Mouse (Mus musculus): ENCODE measurements around the gene S100g.

Gene S100g

DNA sequence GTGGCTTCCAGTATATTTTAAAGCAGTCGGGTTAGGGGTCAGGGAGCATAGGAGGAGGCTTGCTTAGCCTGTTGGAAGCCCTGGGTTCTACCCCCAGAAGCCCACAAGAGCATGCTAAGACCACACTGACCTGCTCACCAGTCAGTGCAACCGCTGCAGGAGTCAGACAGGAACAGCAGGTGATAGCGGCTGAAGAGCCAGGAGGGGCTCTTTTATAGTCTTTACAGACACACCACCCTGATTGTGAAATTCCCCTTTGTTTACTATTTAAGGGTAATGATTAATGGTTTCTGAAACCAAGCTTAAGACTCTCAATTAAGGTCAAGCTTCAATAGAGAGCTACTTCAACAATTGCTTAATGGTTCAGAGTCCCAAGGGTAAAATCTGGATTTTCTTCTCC lies at the start of gene S100g:
Gene S100g (minus strand): TSS at position 217 of the 400 bp plus-strand sequence.
- DNase-seq (ENCODE audit: low read depth) = peak; percentile 3

DNA sequence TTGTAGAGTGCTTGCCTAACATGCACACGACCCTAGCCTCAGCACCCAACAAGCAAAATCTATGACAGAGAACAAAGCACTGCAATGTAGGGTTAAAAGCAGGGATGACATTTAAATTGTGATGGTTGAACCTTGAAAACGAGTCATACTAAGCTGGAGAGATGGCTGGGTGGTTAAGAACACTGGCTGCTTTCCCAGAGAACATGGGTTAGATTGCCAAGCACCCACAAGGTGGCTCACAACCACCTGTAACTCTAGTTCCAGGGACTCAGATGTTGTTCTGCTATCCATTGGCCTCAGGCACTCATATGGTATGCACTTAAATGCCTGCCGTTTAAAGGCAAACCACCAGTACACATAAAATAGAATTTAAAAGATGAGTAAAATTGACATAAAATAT lies 27.7 kb upstream of the S100g start:
- DNase-seq (ENCODE audit: low read depth) = no peak

GRCm38 (mm10) chrX:162991396-162991795 lies 27.0 kb upstream of the S100g start:
- no peak for DNase-seq (ENCODE audit: low read depth)

- no peak for DNase-seq (ENCODE audit: low read depth)
These were observed 22.6 kb upstream of the S100g start for GRCm38 (mm10) chrX:162986876-162987495.

- no peak for DNase-seq (ENCODE audit: low read depth)
These were observed 11.8 kb upstream of the S100g start for GRCm38 (mm10) chrX:162976194-162976593.

DNA sequence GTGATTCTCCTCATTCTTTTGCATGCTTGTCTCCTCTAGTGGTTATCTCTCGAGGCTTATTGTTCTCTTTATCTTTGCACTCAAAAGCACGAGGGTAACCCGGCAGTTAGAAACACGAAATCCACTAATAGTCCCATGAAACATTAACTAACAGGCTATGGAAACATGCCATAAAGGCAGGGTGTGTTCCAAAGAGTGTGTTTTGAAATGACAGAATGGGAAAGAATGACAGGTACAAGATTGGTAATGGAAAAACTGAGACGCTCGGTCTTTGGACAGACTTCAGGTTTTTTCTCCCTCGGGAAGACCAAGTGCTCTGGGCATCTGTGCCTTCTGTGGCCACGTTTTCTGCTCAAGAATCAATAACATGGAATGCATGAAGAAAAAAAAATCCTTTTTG lies 3.1 kb upstream of the S100g start:
- no peak for DNase-seq (ENCODE audit: low read depth)

DNA sequence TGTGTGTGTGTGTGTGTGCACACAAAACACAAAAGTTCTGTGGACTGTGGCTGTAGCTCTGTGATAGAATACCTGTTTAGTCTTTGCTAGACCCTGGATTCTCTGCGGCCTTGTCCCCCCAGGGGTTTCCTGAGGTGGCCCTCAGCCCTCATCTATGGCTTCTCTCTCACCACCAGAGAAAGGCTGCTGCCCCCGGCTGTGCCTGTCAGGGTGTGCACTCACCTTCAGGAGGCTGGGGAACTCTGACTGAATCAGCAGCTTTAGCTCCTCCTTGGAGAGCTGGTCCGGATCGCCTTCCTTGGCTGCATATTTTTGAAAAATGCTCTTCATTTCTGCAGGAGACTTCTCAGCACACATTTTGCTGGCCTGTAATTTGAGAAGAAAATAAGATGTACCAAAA lies 559 bp downstream of the S100g start:
- no peak for DNase-seq (ENCODE audit: low read depth)

GRCm38 (mm10) chrX:162957921-162958320 lies 6.5 kb downstream of the S100g start:
- no peak for DNase-seq (ENCODE audit: low read depth)

GRCm38 (mm10) chrX:162949811-162950439 lies 14.5 kb downstream of the S100g start:
- DNase-seq (ENCODE audit: low read depth) = peak; percentile 71

DNA sequence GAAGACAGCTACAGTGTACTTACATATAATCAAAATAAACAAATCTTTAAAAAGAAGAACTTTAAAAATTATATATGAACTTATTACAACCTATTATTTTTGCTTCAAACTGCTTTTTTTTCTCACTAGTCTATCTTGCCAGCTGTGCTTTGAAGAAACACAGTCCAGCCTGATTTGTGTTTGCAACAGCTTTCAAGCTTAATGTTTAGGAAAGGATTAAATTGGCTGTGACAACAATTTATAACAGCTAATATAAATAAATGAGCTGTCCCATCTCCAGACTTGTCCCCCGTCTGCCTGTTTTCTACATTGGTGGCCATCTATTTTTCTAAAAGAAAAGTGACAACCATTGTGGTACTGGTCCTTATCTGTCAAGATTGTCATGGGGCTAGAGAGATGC lies 22.4 kb downstream of the S100g start:
- DNase-seq (ENCODE audit: low read depth) = no peak

DNA sequence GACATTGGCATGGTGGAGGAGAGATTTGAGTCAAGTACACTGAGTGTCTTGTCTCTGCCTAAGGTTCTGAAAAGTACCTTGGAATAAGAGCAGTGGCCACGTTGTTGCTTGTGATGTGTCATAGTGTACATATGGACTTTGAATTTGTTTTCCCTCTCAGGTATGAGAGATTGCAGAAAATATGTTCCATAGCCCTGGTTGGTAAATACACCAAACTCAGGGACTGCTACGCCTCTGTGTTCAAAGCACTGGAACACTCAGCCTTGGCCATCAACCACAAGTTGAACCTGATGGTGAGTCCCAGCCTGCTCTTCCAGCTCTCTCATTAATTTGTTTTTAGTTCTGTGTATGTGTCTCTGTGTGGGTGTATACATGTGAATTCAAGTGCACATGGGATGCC lies 32.9 kb downstream of the S100g start:
- DNase-seq (ENCODE audit: low read depth) = no peak

DNA sequence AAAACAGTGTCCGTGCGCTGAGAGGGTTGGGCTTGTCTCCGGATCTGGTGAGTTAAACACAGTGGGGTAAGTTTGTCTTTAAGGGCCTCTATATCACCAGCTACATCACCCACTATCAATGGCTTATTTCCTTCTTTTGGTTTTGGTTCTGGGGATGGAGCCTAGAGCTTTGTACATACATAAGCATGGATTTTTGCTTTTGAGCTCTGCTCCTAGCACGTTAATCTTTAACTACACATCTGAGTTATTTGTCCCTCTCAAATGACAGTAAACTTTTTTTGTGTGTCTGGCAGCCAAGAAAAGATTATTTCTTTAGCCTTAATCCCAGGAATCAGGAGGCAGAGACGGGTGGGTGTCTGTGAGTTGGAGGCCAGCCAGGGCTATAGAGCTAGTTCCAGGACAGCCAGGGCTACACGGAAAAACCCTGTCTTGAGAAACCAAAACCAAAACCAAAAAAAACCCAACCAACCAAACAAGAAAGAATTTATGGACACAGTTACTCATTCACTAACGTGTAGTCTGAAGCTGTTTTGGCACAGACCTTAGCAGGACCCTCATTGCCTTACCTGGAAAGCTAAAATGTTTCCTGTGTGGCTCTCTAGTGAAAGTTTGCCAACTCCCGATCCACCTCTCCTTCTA lies 42.8 kb downstream of the S100g start:
- no peak for DNase-seq (ENCODE audit: low read depth)

DNA sequence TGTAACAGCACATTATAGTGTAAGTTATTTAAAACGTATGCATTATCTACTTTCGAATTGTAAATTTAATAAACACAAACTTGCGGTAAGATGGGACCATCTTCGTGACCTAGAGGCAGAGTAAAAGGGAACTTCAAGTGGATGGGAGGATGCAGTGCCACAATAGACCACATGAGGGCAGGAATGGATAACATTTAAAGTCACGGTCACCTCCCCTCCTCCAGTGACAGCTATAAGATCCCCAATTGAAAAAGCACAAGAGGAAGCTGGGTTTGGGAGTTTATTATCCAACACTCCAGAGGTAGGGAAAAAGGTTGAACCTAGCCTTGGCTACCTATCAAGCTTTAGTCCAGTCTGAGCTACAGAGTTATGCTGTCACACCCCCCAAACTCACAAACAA lies 48.7 kb downstream of the S100g start:
- peak; percentile 69 for DNase-seq (ENCODE audit: low read depth)

- no peak for DNase-seq (ENCODE audit: low read depth)
These were observed 50.7 kb downstream of the S100g start for GRCm38 (mm10) chrX:162913651-162914050.

All from 416B (cell line).